Mouse (Mus musculus) hindbrain, embryonic 14.5 days (tissue): ENCODE results near the gene Hipk2. TPM values are rescaled to one million over a fixed set of nuclear protein-coding genes. Genes with fewer than 3 reads are reported as not detected.

Source experiments
- ATAC-seq: fragments of 200-750 bp; cut with Nextera tagmentation; 2 replicates; pipeline ENCODE4 v1.8.0; 2017; ENCODE audit warnings: moderate number of reproducible peaks, mild to moderate bottlenecking, moderate TSS enrichment, moderate library complexity; ENCODE audit not compliant: low FRiP score
- DNase-seq: peaks from one replicate; pipeline ENCODE4 v3.0.0-alpha.2; 2015; ENCODE audit warnings: low spot score
- H3K27ac ChIP-seq: fragments of 300-500 bp; sonication (generic); 2 replicates; pipeline ENCODE4 v1.5.1; 2014; ENCODE audit warnings: mild to moderate bottlenecking, moderate library complexity
- H3K27me3 ChIP-seq: fragments of 300-500 bp; sonication (generic); 2 replicates; pipeline ENCODE4 v1.6.1; 2014; ENCODE audit warnings: mild to moderate bottlenecking, low read length, mixed read lengths; ENCODE audit not compliant: control insufficient read depth, insufficient read depth
- H3K36me3 ChIP-seq: fragments of 300-500 bp; sonication (generic); replicated peaks from 2 replicates; pipeline ENCODE4 v1.6.1; 2014; ENCODE audit not compliant: control insufficient read depth, insufficient read depth
- H3K4me1 ChIP-seq: fragments of 300-500 bp; sonication (generic); replicated peaks from 2 replicates; pipeline ENCODE4 v1.6.1; 2014; ENCODE audit warnings: antibody characterized with exemption, low read length, mixed read lengths; ENCODE audit not compliant: control insufficient read depth, insufficient read depth
- H3K4me2 ChIP-seq: fragments of 300-500 bp; sonication (generic); replicated peaks from 2 replicates; pipeline ENCODE4 v1.6.1; 2014; ENCODE audit warnings: mild to moderate bottlenecking, moderate library complexity
- H3K4me3 ChIP-seq: fragments of 300-500 bp; sonication (generic); replicated peaks from 2 replicates; pipeline ENCODE4 v1.5.1; 2014; ENCODE audit warnings: mild to moderate bottlenecking, low read length
- H3K9ac ChIP-seq: fragments of 300-500 bp; sonication (generic); 2 replicates; pipeline ENCODE4 v1.6.1; 2014
- H3K9me3 ChIP-seq: fragments of 300-500 bp; sonication (generic); 2 replicates; pipeline ENCODE4 v1.6.1; 2016; ENCODE audit warnings: low read length; ENCODE audit not compliant: control insufficient read depth
- WGBS: fragments of 180-500 bp; shearing (Covaris S2); extraction: QIAGEN DNeasy Blood & Tissue Kit; methylation state at CpG from one replicate; pipeline ENCODE4 v1.1.7; 2014; 5-methylcytosine and 5-hydroxymethylcytosine counted together
- polyA plus RNA-seq: library from polyadenylated mRNA; unstranded; fragments of >200 nt; fragmentation: Nextera tagmentation; extraction: Ambion mirVana; gene quantifications from 2 replicates; pipeline ENCODE4 v1.2.1, GENCODE M21; 2014

Gene Hipk2
- polyA plus RNA-seq, 1 experiment from 2014 or later = 36.9 TPM

DNA sequence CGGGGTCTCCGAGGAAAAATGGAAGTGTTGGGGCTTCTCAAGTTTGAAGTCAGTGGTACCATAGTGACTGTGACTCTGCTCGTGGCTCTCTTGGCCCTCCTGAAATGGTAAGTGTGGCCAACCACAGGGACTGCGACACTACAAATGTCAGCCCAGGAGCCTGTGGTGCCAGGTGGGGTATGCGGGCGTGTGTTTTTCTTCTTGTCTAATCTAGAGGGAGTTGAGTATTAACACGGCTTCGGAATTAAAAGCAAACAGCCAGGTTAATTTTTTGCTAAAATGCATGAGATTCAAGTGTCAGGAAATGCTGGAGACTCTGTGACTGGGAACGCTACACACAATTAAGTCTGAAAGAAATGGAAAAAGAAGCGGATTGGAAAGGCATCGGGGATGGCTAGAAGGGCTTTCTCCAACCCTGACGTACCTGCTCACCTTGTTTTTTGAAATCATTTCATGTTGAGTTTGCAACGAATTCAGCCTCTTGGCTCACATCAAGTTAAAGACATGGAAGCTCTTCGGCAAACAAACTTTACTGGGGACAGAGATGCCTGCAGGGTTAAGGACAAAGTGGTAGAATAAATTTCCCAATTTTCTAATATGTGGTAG lies 43.3 kb upstream of the Hipk2 start:
- Histone ChIP-seq H3K4me2 (no peak overlapping the region), H3K9me3 (no peaks in the 10 kb centered on the region), H3K27me3 (no peaks in the 10 kb centered on the region), H3K9ac (no peak overlapping the region), H3K4me1 (no peaks in the 10 kb centered on the region), H3K27ac (no peak overlapping the region), H3K36me3 (no peaks in the 10 kb centered on the region), H3K4me3 (no peak overlapping the region)
- no peak for DNase-seq
- no peak for ATAC-seq
- WGBS = 88% methylated on average over 14 of the region's 14 CpGs

DNA sequence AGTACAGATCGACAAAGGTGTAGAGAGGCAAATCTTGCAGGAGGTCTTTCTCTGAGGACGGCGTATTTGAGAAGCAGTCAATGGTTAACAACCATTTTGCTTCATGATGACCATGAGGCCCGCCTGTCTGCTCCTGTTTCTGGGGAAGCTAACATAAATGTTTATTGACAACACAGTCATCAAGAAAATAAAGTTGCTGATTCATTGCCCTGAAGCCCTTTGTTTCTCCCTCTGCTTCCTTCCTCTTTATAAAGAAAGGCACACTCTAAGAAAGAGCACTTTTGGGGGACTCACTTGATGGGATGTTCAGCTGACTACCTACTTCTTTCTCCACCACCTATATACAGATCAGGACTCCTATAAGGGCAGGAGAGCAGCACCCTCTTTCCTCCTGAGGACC lies 42.8 kb upstream of the Hipk2 start:
- DNase-seq (no peak), ATAC-seq (no peak)
- WGBS = 92% methylated on average over 4 of the region's 4 CpGs
- no peak overlapping the region for H3K4me2 ChIP-seq
- H3K4me3 ChIP-seq = no peak overlapping the region
- no peak overlapping the region for H3K27ac ChIP-seq
- no peaks in the 10 kb centered on the region for H3K4me1 ChIP-seq
- H3K27me3 ChIP-seq = no peaks in the 10 kb centered on the region
- H3K36me3 ChIP-seq = no peaks in the 10 kb centered on the region
- H3K9me3 ChIP-seq = no peaks in the 10 kb centered on the region
- H3K9ac ChIP-seq = no peak overlapping the region

GRCm38 (mm10) chr6:38917415-38917814 lies 41.5 kb upstream of the Hipk2 start:
- Histone ChIP-seq H3K27me3 (no peaks in the 10 kb centered on the region), H3K4me1 (peaks cover 10% of the 10 kb centered on the region), H3K4me2 (no peak overlapping the region)

DNA sequence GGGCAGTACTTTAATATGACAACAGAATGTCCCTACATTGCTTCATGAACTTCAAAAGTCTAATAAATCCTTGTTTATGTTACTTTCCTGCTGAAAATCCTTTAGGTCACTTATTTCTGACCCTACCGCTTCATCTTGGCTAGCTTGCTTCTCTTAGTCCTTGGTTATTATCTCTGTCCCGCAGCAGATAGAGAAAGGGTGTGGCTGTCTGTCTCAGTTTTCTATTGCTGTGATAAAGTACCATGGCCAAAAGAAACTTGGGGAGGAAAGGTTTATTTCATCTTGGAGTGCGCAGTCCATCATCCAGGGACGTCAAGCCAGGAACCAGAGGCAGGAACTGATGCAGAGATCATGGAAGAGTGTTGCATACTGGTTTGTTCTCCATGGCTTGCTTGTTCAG lies 40.6 kb upstream of the Hipk2 start:
- Histone ChIP-seq H3K4me3 (no peak overlapping the region), H3K27ac (no peak overlapping the region), H3K9me3 (no peaks in the 10 kb centered on the region), H3K27me3 (no peaks in the 10 kb centered on the region), H3K4me1 (peaks cover 10% of the 10 kb centered on the region), H3K36me3 (no peaks in the 10 kb centered on the region), H3K4me2 (no peak overlapping the region), H3K9ac (no peak overlapping the region)
- 90% methylated on average over 4 of the region's 4 CpGs for WGBS
- ATAC-seq = no peak
- no peak for DNase-seq

More at GRCm38 (mm10) chr6:38917415-38917814, 41.5 kb upstream of the Hipk2 start:
- no peaks in the 10 kb centered on the region for H3K9me3 ChIP-seq
- no peak overlapping the region for H3K4me3 ChIP-seq
- no peak for ATAC-seq
- no peak overlapping the region for H3K27ac ChIP-seq
- no peak overlapping the region for H3K9ac ChIP-seq
- DNase-seq = no peak
- 75% methylated on average over 3 of the region's 3 CpGs for WGBS
- no peaks in the 10 kb centered on the region for H3K36me3 ChIP-seq

- Histone ChIP-seq H3K36me3 (no peaks in the 10 kb centered on the region), H3K27ac (no peak overlapping the region), H3K4me3 (no peak overlapping the region), H3K4me2 (no peak overlapping the region), H3K9ac (no peak overlapping the region), H3K9me3 (no peaks in the 10 kb centered on the region), H3K27me3 (no peaks in the 10 kb centered on the region), H3K4me1 (peaks cover 10% of the 10 kb centered on the region)
- ATAC-seq (no peak), DNase-seq (no peak)
- WGBS = 62% methylated on average over 5 of the region's 5 CpGs
Observed at GRCm38 (mm10) chr6:38915776-38916175, 39.8 kb upstream of the Hipk2 start.

- 72% methylated on average over 10 of the region's 10 CpGs for WGBS
- no peaks in the 10 kb centered on the region for H3K36me3 ChIP-seq
Observed at GRCm38 (mm10) chr6:38914181-38914580, 38.2 kb upstream of the Hipk2 start.

DNA sequence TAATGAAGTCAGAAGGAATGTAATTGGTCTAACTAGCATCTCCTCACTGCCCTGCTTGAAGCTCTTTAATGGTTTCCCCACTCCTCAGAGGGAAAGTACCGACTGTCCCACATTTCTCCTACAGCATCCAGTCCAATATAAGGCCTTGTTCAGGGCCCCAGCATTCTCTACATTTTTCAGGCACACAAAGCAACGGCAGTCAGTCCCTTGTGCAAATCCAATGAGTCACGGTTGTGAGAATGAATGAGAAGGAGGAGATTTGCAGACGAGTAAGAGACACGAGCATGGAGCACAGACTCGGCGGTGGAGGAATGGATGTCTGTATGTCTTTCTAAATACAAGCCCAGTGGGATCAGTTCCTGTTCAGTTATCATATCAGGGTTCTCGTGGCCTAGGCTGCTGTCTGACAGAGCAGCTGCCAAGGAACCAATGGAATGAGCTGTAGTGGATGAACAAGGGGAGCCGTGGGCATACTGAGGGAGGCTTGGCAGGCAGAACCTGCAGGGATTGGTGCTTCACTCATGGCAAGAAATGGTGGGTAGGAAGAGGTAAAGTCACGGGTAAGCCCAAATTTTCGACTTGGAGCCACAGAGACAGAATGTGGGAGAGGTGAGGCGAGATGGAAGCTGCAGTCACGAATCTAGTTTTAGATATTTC lies 37.5 kb upstream of the Hipk2 start:
- Histone ChIP-seq H3K9ac (no peak overlapping the region), H3K4me2 (no peak overlapping the region), H3K36me3 (no peaks in the 10 kb centered on the region), H3K27me3 (no peaks in the 10 kb centered on the region), H3K9me3 (no peaks in the 10 kb centered on the region), H3K27ac (peak overlapping the region; percentile 28; the same call in 1 of the 2 replicates), H3K4me1 (peaks cover 10% of the 10 kb centered on the region), H3K4me3 (no peak overlapping the region)
- ATAC-seq (no peak), DNase-seq (no peak)
- 44% methylated on average over 13 of the region's 13 CpGs for WGBS

More at GRCm38 (mm10) chr6:38914181-38914580, 38.2 kb upstream of the Hipk2 start:
- Histone ChIP-seq H3K27ac (no peak overlapping the region), H3K9me3 (no peaks in the 10 kb centered on the region), H3K27me3 (no peaks in the 10 kb centered on the region), H3K9ac (no peak overlapping the region), H3K4me2 (no peak overlapping the region), H3K4me3 (no peak overlapping the region), H3K4me1 (peaks cover 10% of the 10 kb centered on the region)
- no peak for DNase-seq
- peak; percentile 44; the same call in 1 of the 2 replicates for ATAC-seq

GRCm38 (mm10) chr6:38912845-38913244 lies 36.9 kb upstream of the Hipk2 start:
- no peak overlapping the region for H3K4me2 ChIP-seq
- no peak for DNase-seq
- peaks cover 10% of the 10 kb centered on the region for H3K4me1 ChIP-seq
- H3K9ac ChIP-seq = no peak overlapping the region
- no peak overlapping the region for H3K4me3 ChIP-seq
- H3K9me3 ChIP-seq = no peaks in the 10 kb centered on the region
- WGBS = 62% methylated on average over 9 of the region's 9 CpGs
- H3K36me3 ChIP-seq = no peaks in the 10 kb centered on the region
- peak; percentile 44; the same call in 1 of the 2 replicates for ATAC-seq
- no peak overlapping the region for H3K27ac ChIP-seq
- H3K27me3 ChIP-seq = no peaks in the 10 kb centered on the region

DNA sequence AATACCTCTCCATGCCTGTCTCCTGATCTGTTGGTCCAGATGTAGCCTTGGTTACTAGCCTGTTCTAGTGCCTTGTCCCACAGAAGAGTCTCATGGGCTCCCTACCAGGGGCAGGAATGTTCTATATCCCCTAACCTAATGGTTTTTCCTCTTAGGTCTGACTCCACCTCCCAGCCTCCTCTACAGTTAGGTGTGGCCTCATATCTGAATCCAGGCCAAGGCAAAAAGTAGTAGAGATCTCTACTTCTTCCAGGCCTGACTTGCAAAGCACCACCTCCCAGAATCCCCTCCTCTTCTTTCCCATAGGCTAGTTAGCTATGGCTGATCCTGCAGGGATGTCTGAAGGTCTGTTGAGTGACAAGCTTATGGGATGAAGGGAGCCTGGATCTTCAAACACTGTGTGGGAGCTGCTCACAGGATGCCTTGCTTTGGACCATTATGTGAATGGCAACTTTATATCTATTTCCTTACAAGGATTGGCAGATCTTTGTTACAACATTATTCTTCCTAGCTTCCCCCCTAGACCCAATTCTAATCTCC lies 36.2 kb upstream of the Hipk2 start:
- peaks cover 10% of the 10 kb centered on the region for H3K4me1 ChIP-seq
- no peaks in the 10 kb centered on the region for H3K9me3 ChIP-seq
- no peaks in the 10 kb centered on the region for H3K36me3 ChIP-seq
- H3K27ac ChIP-seq = no peak overlapping the region
- H3K4me2 ChIP-seq = no peak overlapping the region
- no peak overlapping the region for H3K9ac ChIP-seq
- DNase-seq (no peak), ATAC-seq (no peak)
- no peak overlapping the region for H3K4me3 ChIP-seq
- H3K27me3 ChIP-seq = no peaks in the 10 kb centered on the region
